Mouse (Mus musculus): ENCODE measurements around the gene Pex11a.

Gene Pex11a

DNA sequence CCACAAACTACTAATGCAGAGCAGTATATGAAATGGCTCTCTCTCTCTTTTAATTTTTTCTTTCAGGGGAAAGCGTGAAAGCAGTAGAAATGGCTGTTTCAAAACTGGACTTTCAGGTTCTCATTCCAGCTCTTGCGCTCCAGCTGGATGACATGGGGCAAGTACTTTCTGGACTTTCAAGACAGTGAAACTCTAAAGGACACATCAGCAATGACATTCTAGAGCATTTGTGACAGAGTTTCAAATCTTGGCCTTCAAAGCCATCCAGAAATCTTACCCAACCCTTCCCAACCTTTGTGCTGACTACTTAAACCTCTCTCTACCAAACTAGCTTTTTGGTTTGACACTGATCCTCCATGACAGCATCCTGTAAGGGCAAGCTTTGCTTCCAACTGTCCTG is 4.0 kb downstream of the Pex11a start:
- in situ Hi-C loops (cut with MseI, MboI) = no loop called here

DNA sequence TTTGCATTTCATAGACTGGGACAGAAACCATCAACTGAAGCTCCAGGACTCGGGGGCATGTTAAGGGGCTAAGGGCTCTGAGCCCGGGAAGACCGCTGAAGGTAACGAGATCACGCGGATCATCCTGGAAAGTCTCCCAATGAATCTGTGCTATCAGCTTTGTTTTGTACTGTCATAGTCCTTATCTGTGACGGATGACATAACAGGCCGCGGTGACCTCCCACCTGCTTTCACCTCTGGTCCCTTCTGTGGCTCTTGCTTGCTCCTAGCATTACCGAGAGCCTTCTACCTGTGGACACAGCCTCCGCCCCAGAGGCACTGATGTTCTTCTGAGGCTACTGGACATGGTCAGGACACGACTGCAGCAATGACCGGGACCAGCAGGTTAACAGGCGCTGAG is 6.4 kb downstream of the Pex11a start:
- in situ Hi-C loops (cut with MseI, MboI) = no loop called here

DNA sequence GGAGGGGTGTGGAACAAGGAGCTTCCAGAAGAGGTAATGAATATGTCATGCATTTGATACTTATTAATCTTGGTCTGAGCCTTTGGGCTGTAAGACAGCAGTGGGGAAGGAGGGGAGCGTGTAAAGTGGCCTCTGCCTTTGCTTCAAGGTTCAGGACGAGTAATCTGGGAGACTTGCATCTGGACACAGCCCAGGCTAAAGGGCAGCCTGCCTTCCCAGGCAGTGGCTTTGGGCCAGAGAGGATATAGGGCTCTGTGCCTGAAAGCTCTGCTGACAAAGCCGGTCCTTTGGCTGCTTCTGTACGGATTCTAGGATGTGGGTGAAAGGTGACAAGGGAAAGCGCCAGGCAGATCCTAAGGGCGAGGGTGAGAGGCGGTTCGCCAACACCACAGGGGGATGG is 8.4 kb downstream of the Pex11a start:
- in situ Hi-C loops (cut with MseI, MboI) = no loop called here

DNA sequence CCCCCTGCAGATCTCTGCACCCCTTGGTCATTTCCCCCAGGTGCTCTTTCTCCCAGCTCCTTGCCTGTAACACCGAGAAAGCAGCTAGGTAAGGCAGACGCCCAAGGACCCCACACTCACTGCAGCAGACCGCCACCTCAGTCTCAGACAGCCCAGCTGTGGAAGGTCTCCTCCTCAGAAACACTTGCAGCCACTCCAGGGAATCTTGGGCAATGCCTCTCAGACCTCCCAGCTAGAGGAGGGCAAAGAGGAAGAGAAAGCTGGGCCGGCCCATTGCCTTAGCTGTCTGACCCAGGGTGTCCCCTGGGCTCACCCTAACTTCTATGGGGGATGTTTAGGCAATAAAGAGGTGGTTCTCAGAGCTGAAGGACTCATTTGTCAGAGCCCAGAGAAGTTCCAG is 10.3 kb downstream of the Pex11a start, which contains the start of gene Plin1:
Plin1 (minus strand) TSS at position 282 of the 400 bp plus-strand sequence.
- in situ Hi-C loops (cut with MseI, MboI) = no loop called here

DNA sequence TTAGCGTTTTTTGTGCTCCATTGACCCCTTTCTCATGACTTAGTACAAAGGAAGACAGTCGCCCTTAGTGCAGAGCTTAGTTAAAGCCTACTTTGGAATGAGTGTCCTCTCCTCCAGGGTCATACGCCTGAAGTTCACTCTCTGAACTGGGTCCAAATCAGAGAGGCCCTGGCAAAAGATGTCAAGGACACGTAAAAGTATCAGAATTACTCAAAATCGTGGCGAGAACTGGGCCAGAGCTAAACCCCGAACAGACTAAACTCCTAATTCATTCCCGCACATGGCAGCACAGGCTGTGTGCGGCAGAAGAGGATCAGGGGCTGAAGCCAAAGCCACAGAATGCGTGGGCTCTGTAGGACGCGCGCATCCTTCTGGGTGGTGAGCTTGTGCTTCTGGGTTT is 11.5 kb downstream of the Pex11a start:
- in situ Hi-C loops (cut with MseI, MboI) = no loop called here

DNA sequence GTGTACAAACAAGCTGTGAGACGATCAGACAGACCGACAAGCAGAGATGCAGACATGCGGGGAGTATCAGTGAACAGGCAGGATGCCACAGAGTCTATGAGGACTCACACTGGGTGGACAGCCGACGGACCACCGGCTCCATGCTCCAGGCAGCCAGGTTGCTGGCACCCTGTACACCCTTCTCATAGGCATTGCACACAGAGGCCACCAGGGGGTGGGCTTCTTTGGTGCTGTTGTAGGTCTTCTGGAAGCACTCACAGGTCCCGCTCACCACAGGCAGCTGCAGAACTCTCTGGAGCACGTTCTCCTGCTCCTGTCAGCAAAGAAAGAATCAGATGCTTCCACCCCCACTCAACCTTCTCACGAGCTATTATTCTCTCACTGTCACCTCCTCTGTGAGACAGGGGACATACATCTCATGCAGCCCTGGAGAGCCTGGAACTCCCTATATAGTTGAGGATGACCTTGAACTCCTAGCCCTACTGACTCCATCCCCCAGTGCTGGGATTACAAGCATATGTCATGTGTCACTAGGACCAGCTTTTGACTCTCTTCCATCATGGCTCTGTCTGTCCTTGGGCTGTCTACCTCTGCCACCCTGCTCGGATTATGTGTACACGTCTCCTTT is 13.1 kb downstream of the Pex11a start:
- in situ Hi-C loops (cut with MseI, MboI) = no loop called here

DNA sequence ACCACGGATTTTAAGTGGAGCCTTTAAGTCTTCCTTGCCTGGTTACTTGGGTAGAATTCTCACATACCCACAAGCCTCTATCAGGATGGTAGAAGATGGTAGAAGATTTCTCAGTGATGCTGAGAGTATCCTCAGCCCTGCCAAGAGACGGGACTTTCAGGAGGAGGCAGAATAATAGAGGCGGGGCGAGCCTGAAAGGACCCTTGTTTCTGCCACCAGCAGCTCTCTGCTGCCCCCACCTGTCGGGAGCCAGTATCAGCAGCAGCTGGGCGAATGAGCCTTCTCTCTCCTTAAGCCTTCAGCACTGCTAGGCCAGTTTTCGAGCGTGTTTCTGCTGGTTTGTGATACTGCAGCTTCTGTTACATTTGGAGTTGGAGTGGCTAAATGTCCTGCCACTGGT is 13.8 kb downstream of the Pex11a start:
- in situ Hi-C loops (cut with MseI, MboI) = no loop called here

DNA sequence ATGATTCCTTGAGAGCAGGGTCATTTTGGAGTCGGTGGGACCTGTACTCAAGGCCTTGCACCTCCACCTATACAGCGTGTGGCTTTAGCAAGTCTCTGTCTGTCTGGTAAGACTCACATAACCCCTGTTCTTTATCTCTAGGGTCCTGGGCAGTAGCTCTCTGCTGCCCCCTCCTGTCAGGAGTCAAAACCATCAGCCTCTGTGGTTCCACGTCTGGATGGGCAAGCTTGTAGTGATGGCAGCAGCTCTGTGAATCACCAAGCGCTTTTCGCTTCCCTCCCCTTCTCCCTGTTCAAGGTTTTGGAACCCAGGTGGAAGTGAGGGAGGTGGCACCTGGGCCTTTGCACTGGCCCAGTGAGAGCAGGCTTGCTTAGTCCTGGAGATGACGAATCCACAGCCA is 14.7 kb downstream of the Pex11a start:
- in situ Hi-C loops (cut with MseI, MboI) = no loop called here

DNA sequence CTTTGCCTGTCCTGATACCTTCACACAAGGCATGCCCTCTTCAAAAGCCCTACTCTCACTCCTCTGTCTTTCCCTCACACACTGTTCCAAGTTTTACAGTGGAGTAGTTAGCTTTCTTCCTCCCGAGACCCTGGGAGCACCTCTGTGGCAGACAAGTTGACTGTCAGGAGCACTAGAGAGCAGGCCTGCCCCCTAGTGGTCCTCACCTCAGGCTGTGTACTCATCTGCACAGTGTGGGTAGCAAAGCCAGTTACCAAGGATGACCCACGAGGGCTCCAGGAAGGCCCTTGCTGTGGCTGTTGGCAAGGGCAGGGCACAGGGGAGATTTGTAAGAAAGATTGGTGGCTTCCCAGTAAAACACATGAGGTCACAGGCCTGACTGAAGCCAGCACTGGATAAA is 15.8 kb downstream of the Pex11a start:
- in situ Hi-C loops (cut with MseI, MboI) = no loop called here

DNA sequence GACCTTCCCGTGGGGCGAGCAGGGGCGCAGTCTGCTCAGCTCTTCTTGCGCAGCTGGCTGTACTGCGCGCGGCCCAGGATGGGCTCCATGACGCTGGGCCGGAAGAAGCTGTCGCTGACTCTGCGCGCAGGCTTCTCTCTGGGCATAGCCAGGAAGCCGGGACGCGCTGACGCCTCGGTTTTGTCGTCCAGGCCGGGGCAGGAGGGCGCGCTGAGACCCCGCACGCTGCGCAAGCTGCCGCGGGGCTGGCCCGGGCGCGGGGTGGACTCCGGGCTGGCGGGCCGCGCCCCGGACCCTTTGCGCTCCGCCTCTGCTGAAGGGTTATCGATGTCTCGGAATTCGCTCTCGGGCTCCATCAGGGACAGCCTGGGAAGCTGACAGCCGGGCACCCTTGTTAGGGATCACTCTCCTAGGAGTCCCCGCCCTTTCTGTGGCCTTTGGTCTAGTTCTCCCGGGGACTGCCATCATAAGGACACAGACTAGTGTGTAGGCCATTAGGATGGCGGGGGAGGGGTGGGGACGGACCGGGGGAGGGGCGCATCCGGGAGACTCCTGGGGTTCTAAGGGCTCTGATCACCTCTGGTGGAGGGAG is 21.4 kb downstream of the Pex11a start:
- in situ Hi-C loops (cut with MseI, MboI) = no loop called here

DNA sequence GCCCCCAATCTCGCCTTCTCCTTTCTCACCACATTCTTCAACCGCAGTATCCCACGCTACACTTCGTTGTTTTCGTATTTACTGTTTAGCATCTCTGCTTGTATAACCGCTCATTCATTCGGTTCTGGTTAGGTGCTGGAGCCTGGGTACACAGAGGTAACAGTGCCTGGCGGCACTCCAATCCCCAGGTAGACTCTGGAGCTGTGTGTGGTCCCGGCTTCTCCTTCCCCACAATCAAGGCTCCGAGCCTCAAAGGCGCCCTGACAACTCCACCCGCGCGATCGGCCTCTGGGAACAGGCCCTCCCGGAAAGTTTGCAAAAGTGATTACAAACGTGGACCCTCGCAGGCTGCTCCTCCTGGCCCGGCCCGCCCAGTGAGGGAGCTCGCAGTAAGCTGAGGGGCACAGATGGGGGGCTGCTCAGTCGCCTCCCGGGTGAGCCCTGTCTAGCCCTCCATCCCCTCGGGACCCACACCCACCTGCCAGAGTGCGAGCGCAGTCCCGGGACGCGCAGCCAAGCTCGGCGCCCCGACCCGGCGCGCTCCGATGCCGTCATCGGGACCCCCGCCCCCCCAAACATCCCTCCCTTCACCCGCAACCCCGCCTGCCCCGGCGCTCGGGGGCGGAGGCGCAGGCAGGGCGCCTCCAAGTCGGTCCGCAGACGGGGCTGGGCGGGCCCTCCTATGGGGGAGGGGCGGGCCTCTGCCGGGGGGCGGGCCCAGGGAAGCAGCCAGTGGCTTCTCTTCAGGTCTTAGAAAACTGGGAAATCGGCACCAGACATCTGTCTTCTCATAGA is 27.5 kb downstream of the Pex11a start, which contains the start of gene Kif7:
Kif7 (minus strand) TSS at position 534 of the 795 bp plus-strand sequence.
- in situ Hi-C loops (cut with MseI, MboI) = no loop called here

DNA sequence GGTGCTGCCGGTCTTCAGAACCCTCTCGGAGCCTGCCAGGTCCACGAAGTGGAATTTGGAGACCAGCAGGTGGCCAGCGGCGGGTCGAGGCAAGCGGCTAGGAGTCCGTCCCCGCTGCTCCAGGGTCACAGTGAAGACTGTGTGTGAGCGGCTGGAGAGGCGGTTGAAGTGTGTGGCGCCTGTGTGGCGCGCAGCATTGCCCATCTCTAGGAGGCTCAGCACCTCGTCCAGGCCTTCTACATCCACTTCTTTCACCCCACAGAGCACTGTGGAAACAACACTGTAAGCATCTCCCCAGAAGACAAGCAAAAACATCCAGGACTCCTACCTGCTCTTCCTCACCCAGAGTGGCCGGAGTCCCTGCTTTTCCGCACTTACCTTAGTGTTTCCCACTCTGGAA is 32.1 kb downstream of the Pex11a start:
- in situ Hi-C loops (cut with MseI, MboI) = no loop called here

DNA sequence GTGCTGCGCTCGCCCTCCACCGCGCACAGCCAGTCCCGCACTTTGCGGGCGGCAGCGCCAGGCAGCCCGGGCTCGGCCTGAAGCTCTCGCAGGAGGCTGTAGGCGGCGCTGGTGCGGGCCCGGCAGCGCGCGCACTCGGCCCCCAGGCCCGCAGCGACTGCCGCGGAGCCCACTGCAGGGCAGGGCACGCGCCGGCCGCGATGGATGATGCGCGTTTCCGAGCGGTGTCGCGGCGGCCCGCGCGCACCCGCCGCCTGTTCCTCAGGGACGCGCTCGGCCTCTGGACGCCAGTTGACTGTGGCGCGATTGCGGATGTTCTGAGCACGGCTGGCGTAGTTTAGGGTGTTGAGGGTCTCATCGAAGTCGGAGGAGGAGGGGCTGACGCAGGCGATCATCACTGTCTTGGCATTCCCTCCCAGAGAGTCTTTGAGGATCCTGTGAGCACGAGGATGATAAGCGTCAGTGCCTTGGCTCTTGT is 32.8 kb downstream of the Pex11a start:
- in situ Hi-C loops (cut with MseI, MboI) = no loop called here

DNA sequence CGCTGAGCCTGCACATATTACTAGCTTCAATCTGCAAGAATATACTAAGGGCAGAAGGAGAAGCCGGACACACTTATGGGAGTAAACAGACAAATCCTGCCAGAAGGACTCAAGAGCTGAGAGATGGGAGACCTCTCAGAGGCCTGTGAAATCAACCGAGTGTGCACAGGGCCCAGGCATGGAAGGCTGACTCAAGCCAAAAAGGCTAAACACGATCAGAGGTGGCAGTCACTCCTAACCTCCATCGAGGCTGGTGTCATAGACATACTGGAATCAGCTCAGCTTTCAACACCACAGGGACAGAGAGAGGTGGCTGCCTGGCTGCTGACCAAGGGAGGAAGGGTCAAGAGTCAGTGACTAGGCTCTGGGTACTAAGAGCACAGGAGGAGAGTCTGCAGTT is 37.7 kb downstream of the Pex11a start:
- in situ Hi-C loops (cut with MseI, MboI) = no loop called here

DNA sequence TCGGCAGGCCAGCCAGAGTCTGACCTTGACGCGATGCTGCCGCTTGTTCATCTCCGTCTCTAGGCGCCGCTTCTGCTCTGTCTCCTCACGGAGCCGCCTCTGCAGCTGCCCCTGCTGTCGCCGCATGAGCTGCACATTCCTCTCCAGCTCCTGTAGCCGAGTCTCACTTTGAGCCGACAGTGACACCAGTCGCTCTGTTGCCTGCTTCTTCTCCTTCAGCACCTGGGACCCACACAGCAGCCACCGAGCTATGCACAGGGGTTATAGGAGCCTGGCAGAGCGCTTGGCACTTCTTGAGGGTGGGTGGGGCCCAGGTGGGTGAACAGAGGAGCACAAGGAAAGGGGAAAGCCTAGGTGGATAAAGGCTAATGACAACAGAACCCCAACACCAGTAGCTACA is 40.2 kb downstream of the Pex11a start:
- in situ Hi-C loops (cut with MseI, MboI) = no loop called here

DNA sequence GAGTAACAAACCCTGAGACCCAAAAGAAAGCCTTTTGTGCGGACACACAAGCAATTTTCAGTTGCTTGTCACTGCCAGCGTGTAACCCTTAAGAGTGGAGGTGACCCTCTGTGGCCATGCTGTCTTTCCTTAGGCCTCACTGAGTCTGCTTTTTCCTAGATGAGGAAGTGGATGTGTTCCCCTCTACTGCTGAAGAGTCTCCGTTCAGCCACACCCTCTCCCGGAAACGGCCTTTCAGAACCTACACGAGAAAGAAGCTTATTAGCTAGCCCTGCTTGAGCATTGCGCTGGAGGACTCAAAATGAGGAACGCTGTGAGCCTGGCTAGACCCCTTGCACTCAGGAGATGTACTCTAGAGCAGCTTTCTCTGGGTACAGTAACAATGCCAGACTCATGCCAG is 46.4 kb downstream of the Pex11a start:
- in situ Hi-C loops (cut with MseI, MboI) = no loop called here

Measured in mouse trophoblast stem cell (cell line).